Mouse (Mus musculus) liver, adult 2 months (tissue): ENCODE results near the gene Arap2.

ENCODE experiments used
- CTCF ChIP-seq: fragments of 200-500 bp; IDR thresholded peaks from 2 replicates; pipeline ENCODE4 v1.5.1; 2011; ENCODE audit warnings: low read depth, low read length, control low read depth
- POLR2A ChIP-seq: fragments of 200-500 bp; IDR thresholded peaks from 2 replicates; pipeline ENCODE4 v1.6.1; 2011; ENCODE audit warnings: low read length, control low read depth; ENCODE audit not compliant: insufficient read depth; ENCODE audit errors: extremely low read depth

DNA sequence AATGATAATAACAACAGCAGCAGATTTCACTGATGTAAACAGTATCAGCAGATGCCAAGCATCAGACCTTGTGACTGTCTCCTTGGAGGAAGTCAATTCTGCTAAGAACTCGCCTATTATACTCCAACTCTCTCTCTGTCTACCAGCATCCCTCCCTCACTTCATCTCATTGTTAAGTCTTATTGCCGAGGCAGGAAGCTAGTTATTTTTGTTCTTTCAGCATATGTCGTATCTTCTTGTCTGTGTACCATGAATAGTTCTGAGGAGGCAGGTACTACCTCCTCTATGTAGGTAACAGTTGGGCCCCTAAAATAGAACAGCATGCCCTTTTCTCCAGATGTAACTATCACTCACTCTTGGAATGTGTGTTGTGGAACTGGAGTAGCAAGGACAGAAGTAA is 13.0 kb downstream of the Arap2 start:
- no peak for TF ChIP-seq CTCF
- no peak for TF ChIP-seq POLR2A
